Mouse (Mus musculus) urinary bladder, postnatal 4 days (tissue): ENCODE data around the gene Mtss1l.

Experiments
- DNase-seq, 2 experiments: peaks; one replicate each; pipeline ENCODE4 v3.0.0; 2021 to 2022; ENCODE audit warnings: low spot score in 2 of 2

Mtss1l gene

DNA sequence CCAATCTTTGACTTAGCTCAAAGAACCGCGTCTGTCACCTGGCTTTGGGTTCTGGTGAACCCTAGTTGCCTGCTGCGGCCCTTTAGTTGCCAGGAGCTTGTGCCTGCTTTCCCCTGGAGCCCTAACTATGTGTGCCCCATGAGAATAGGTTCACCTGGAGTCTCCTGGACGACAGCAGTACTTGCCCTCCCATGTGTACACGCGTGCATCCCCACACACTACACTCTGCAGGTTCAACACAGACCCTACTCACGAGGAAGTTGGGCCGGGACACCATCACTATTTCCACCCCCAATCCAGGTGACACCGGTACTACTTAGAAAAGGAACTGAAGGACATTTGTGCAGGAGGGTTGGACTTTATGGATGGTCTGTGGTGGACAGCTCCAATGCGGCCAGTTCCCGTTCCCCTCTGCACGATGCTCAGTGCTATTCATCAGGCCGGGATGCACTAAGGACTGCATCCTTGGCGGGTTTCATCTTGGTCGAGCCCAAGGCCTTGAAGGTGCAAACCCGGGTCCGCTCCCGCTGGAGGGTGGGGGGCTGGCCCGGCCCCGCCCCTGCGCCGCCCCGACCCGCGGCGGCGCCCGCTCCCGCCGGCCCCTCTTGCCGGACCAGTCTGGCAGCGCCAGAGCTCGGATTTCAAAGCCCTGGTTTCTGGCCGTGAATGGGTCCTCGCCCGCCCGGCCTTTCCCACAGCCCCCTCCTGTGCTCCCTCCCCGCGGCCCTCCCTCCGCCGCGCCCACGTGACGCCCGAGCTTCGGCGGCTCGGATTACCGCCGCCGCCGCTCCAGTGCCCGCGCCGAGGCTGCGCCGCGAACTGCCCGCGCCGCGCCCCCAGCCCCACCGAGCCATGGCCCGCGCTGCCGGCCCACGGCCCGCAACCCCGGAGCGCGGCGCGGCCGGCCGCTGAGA, at the start of gene Mtss1l:
Gene Mtss1l, plus strand, starts transcription at position 792 of the 914 bp plus-strand sequence.
- peak; percentile 82 to 87 for DNase-seq

DNA sequence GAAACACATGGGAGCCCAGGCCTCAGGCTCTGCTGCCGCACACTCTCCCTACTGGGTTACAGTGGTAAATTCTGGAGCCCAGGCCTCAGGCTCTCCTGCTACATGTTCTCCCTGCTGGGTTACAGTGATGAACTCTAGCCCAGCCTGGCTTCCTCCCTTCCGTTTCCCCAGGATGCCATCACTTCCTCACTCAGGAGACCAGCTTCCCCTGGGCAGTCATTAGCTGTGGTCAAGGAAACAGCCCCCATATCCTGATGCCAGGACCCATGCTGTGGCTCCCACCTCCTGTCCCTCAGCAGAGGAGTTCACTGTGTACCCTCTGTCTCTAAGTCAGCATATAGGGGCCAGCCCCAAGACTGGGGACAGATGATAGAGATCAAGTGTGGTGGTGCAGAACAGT, 49.1 kb upstream of the Mtss1l start:
- DNase-seq = no peak

DNA sequence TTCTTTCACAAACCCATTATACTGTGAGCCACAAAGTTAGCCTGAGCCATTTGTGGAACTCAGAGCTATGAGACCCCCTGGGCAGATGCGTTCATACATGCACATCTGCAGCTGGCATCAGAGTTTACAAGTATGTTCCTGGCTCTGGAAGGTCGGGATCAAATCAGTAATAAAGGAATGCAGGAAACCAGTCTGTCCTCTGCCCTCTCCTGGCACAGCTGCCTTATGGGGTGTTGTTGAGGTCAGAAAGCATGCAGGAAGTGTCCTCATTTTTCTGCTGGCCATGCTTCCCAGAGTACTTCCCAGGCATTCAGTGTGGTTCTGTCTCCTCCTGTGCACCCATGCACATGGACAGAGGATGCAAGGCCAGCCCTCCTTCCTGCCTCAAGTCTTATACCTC, 48.1 kb upstream of the Mtss1l start:
- no peak for DNase-seq

DNA sequence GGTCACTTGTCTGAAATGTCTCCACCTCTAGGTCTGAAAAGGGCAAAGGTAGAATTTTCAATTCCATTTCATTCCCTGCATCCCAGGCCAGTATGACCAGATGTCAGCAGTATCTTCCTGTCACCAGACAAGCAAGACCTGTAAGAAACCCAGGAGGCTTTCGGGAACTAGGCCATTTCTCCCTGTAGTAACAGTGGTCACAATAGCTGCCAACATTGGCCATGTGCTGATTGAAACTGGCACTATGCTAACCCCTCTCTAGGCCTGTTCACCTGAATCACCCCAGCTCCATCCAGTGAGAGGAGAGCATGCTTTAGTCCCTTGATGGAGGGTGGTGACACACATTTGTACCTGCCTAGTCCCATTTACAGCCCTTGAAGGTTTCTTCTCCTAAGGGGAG, 46.7 kb upstream of the Mtss1l start:
- no peak for DNase-seq

DNA sequence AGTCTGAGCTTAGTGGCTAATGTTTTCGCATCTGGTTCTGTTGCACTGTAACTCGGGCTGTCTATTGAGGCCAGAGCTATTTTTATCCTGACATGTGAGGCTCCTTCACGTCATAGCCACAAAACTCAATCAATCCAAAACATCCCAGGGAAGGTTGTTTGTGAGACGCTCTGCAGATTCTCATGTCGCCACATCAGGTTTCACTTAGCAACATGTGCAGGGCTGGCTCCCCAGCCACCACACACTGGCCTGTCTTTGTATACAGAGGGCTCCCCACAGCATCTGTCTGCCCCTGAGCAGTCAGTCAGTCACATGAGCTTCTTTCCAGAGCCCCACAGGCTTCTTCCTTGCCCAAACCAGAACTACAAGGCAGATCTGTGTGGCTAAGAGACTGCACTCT, 44.6 kb upstream of the Mtss1l start:
- DNase-seq = no peak

DNA sequence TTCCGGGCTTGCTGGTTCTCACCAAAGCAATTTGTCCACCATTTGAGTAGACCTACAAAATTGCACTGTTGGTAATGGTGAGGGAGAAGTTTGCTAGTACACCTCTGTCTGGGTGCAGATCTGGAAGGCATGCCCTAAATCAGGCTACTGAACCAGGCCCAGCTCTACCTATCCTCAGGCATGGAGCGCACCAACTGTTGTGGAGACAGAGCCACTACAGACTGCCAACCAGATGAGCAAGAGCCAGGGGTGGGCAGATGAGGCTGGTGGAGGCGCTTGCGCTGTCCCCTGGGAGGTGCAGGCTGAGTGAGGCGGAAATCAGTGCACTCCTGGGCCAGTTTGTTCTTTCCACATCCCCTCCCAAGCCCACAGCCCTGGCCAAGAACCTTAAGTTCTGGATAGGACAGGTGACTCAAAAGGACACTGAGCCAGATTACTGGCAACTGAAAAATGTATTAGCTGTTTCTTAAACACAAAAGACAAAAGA, 44.1 kb upstream of the Mtss1l start:
- DNase-seq = no peak

DNA sequence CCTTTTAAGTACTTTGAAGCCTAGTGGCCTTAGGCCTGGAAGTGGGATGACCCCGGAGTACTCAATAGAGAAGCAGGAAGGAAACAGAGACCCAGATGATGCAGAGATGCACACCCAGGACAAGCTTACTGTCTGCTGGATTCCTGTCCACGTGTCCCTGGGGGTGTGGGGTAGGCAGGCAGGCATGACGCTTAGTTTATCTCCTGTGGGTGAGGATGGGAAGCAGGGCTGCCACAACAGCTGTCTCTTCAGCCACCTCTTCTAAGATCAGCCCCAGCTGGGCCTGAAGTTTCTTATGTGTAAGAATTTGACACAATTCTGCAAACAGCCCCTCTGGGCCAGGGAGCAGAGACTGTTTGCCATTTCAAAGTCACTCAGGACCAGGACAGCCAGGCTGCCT, 42.3 kb upstream of the Mtss1l start:
- DNase-seq = no peak

DNA sequence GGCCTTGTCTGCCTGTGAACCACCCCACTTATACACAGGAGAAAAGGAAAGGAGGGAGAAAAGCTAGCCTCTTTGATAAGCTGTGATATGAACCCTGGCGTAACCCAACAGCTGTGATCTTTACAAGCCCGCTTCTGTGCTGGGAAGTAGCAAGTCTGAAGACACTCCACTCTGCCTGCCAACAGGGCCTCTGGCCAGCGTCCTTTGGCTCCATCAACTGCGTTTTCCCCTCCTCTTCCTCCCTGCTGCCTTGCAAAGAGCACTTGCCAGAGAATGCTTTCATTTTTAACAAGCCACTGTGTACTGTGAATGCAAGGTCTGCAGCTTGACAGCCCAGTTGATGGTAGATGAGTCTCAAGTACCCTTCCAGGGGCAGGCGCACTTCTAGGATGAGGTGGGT, 33.5 kb upstream of the Mtss1l start:
- peak in 1 of 2 experiments; percentile 71 for DNase-seq

DNA sequence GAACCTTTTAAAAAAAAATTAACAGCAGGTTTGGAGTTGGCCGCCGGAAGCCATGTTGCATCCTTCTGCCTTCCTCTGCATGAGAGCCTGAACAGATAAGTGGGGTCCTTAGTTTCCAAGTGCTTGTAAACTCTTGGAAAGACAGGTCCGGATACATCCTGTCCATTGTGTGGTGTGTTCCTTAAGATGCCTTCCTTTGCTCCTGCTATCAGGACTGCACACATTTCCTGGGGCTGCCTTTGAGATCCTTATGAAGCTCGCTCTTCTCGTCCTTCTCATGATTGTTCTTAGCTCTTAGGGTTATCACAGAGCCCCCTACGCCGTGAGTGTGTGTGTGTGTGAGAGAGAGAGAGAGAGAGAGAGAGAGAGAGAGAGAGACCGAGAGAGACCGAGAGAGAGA, 31.3 kb upstream of the Mtss1l start:
- no peak for DNase-seq

DNA sequence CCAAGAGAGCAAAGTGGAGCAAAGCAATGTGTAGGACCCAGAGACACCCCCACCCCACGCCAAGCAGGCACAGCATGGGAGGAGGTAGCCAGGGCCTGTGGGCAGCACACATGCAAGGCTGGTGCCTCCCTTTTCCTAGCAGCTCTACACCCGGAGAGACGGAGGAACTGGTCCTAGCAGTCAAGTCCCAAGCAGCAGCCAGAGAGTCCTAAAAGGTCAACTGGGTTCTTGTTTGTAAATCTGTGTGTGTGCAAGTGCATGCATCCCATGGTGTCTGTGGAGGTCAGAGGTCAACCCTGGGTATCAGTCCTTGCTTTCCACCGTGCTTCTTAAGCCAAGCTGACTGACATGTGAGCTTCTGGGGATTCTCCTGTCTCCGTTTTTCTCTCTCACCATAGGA, 27.1 kb upstream of the Mtss1l start:
- DNase-seq = no peak

DNA sequence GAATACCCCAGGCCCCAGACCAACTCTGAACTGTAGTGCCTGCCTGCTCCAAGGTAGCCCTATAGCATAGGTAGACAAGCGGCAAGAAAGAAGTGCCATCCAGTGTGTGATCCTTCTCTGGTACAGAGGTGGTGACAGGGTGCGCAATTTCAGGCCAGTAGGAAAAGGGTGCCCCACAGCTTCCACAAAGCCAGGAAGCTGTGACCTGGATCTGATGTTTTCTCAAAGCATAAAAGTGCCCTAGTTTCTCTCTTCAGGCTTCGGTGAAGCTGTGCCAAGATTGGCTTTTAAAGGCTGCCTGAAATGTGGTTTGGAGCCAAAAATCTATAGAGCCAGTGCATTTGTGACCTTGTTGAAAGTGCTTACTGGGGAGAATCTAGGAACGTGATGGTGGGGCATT, 26.4 kb upstream of the Mtss1l start:
- no peak for DNase-seq

DNA sequence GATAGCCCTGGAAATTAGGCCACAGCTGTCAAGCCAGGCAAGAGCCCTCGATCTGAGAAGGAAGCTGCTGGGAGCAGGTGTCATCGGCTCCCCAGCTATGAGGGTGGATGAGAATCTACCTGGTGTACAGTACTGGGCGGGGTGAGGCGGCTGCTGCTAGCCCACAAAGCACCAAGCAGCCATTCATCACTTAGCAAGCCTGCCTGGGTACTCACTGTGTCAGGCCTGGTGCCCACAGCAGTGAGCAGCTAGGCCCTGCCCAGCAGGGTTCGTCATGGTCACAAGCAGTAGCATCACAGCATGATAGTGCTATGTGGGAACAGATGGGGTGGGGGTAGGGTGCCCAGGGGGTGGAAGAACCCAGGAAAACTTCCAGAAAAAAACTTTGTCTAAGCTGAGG, 25.8 kb upstream of the Mtss1l start:
- no peak for DNase-seq

DNA sequence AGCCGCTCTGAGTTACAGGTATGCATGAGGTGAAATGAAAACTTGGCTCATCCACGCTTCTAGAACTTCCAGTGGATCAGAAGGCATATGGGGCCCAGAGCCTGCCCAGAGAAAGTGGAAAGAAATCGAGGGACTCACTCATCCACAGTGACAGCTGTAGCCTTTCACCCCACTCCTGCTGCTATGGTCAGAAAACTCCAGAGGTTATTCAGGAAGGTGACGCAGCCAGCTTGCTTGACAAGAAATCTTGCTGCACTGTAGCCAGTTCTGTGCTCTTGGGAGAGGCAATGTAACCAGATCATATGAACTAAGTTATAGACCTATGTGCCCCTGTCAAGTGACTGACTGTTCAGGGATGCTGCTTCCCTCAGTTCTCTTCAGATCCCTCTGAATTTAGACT, 25.2 kb upstream of the Mtss1l start:
- DNase-seq = no peak

DNA sequence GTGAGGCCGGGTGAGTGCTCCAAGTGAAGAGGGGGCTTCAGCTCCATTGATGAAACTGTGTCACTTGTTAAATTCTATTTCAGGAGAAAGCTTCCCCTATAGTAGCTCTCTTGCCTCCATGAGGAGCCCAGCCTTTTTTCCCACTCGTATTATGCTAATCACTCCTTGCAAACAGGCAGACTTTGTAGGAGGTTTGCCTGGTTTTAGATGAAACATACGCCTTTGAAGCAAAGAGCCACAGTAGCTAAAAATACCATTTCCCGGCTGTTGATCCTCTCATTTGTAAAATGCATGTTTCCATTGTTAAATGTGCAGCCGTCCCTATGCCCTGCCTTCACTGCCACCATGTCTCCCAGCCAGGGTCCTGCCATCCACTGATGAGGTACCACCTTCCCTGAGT, 23.7 kb upstream of the Mtss1l start:
- no peak for DNase-seq

DNA sequence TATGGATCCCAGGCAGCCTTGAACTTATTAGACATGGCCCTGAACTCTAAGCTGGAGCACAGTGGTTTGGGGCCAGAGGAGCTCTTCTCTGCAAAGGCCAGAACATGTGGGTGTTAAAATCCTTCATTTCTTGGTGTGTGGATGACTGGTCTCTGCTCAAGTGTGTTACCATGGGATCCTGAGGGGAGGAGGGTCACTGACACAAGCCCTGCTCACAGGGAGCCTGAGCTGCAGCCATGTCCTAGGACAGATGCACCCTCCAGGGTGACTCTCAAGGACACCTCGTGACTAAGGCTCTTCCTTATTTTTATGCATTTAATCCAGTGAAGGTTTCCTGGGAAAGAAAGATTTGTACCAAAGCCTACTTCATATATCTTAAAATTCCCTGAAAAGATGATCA, 23.2 kb upstream of the Mtss1l start:
- DNase-seq = no peak

DNA sequence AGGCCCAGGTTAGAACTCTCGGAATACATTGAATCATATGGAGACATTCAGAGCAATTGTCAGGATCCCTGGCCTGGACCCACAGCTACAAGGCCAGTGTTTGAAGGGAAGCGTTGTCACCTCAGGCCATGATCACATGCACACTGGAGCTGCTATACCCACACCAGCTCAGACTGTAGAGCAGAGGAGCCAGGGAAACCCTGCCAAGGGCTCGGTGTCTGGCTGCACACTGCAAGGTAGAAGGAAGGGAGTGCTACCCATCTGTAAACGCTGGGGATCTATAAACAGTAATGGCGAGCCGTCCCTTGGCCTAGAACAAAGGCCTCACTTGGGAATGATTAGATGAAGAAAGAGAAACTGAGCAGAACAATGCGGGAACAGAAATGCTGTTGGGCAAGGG, 21.8 kb upstream of the Mtss1l start:
- no peak for DNase-seq

DNA sequence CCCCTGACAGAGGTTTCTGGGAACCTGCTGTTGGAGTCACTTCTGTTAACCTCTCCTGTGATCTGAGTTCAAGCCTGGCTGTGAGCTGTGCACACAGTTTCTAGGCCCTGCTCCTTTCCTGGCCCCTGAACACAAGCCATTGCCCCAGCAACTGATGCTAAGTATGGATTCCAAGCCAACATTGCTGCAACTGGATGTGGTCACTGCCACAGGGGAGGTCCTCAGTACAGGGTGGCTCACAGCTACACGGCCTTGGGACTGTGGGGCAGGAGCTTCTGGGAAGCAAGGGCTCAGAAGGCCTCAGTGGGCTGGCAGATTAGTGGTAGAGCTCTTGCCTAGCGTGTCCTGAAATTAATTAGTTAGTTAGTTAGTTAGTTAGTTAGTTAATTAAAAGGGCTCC, 20.7 kb upstream of the Mtss1l start:
- DNase-seq = no peak

DNA sequence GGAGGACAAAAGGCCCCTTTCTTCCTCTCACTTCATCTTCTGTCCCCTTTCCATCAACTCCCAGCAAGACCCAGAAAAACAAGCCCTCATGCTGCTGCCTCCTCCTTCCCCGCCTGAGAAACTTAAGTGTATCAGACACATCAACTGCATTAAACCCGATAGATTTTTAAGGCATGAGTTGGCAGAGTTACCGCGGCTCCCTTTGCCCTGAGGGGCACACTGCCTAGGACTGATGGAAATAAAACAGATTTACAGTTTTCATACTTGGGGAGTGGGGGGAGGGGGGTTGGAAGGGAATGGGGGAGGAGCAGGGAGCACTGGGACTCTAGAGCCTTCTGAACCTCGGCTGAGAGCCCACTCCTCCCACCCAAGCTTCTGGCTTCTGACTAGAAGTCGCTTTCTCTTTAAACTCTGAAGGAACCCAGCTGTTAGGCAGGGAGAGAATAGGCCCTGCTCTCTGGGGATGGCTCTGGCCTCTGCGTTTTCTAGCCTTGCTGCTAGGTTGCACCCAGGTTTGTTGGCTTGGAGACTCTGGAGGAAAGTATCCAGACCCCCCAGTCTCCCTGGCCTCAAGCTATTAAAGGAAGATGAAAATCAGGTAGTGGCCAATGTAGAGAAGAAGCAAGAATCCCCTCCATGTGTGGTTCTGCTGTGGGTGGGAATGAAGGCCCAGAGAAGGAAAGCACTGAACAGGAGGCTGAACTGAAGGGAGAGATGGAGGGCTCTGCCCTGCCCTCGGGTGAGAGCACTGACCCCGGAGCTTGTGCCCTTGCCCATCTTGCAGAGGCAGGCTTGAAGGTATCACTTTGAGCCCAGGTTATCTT, 18.4 kb upstream of the Mtss1l start:
- DNase-seq = peak in 1 of 2 experiments; percentile 45

DNA sequence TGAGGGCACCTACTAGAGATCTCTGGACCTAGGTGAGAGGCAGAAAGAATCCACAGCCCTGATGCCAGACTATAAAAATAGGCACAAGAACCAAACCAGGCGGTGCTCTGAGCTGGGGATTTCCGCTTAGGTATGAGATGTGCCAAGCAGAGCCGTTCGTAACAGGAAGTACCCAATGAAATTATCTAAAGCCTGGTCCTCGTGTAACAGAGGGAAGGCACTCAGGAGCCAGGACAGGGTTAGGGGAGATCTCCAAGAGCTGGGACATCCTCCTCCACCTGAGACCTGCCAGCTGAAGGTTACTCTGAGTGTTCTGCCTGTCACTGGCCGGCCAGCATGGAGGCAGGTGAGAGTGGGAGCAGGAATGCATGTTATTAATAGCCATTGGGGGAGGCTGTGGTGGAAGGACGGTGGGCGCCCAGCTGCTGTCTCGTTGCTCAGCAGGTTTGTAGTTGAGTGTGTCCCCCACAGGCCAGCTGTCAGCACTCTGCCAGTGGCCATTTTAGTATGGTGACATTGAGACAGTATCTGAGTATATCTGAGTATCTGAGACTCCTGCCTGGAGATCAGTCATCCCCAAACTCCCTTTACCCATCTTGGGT, 17.7 kb upstream of the Mtss1l start:
- no peak for DNase-seq

DNA sequence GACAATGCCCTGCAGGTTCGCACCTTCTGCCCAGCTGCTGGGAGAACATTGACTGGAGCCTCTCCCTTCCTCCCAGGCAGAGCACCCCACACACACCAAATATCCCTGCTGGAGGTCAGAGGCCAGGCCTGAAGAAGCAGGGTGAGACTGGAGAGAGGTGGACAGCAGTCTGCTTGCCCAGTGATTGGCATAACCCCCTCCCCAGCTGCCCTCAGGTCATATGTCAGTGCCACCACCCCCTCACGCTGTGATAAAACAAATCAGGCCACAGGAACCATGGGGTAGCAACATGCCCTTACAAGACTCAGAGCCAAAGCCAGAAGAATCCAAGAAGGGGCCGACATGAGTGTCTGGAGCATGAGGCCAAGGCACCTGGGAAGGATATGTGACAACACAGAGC, 17.2 kb upstream of the Mtss1l start:
- DNase-seq = no peak

DNA sequence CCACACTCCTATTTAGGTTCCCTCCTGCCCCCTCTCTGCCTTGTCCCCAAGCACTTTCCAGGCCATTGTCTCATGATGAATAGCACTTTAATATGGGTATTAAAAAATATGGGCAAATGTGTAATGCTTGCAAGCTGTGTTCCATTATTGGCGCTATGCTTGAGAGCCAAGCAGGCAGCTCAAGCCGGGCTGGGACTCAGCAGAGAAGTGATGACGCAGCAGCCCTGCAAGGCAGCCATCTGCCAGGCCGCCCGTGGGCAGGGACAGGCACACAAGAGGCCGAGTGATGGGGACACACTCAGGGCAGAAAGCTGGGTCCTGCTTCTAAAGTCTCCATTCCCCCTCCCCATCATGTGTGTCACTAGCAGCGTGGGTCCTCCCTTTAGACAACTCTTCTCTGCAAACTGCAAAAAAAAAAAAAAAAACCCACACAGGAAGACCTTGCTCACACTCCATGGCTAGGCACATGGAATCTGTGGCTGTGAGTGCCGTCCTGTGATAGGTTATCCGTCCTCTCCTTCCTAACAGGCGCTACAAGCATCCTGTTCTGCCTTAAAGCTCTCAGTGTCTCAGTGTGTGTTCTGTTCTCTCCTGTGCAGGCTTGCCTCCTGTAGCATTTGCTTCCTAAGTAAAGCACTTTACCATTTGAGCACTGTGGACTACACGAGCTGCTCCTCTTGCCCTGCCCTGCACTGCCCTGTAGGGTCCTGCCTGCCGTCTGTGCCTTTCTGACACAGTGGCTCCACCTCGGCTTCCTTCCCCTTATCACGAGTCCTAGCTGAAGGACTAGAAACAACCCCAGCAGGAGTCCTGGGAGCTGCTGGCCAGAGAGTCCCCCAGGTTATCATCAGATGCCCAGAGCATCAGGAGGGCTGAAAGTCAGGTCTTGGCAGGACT, 15.6 kb upstream of the Mtss1l start:
- no peak for DNase-seq
